Mouse (Mus musculus) kidney, embryonic 16.5 days (tissue): ENCODE data around the gene Gm49366. TPM values are rescaled to one million over a fixed set of nuclear protein-coding genes. Genes with fewer than 3 reads are reported as not detected.
"Not testable (repeated sequence)": the region's sequence is repeated elsewhere in the genome, so short reads cannot be mapped to it uniquely, and the experiment has no call there.

Source experiments
- ATAC-seq: fragments of 200-750 bp; cut with Nextera tagmentation; 2 replicates; pipeline ENCODE4 v1.8.0; 2017; ENCODE audit warnings: moderate TSS enrichment; ENCODE audit not compliant: low FRiP score, low TSS enrichment
- H3K27ac ChIP-seq: fragments of 300-500 bp; sonication (generic); 2 replicates; pipeline ENCODE4 v1.5.1; 2014; ENCODE audit warnings: low read length
- H3K27me3 ChIP-seq: fragments of 300-500 bp; sonication (generic); 2 replicates; pipeline ENCODE4 v1.6.1; 2014; ENCODE audit warnings: low read length, control low read depth, mixed read lengths; ENCODE audit not compliant: insufficient read depth
- H3K36me3 ChIP-seq: fragments of 300-500 bp; sonication (generic); 2 replicates; pipeline ENCODE4 v1.6.1; 2014; ENCODE audit warnings: low read length, control low read depth, mixed read lengths; ENCODE audit not compliant: insufficient read depth
- H3K4me1 ChIP-seq: fragments of 300-500 bp; sonication (generic); 2 replicates; pipeline ENCODE4 v1.6.1; 2014; ENCODE audit warnings: low read length, control low read depth, mixed read lengths; ENCODE audit not compliant: insufficient read depth
- H3K4me2 ChIP-seq: fragments of 300-500 bp; sonication (generic); replicated peaks from 2 replicates; pipeline ENCODE4 v1.6.1; 2014; ENCODE audit warnings: low read depth, low read length
- H3K4me3 ChIP-seq: fragments of 300-500 bp; sonication (generic); 2 replicates; pipeline ENCODE4 v1.5.1; 2014; ENCODE audit warnings: mild to moderate bottlenecking, low read length
- H3K9ac ChIP-seq: fragments of 300-500 bp; sonication (generic); replicated peaks from 2 replicates; pipeline ENCODE4 v1.6.1; 2014; ENCODE audit warnings: low read length
- H3K9me3 ChIP-seq: fragments of 300-500 bp; sonication (generic); 2 replicates; pipeline ENCODE4 v1.6.1; 2016; ENCODE audit warnings: low read length, control low read depth
- WGBS: fragments of 180-500 bp; shearing (Covaris S2); extraction: QIAGEN DNeasy Blood & Tissue Kit; methylation state at CpG from one replicate; pipeline ENCODE4 v1.1.7; 2014; 5-methylcytosine and 5-hydroxymethylcytosine counted together
- polyA plus RNA-seq: library from polyadenylated mRNA; unstranded; fragments of >200 nt; fragmentation: Nextera tagmentation; extraction: Ambion mirVana; gene quantifications from 2 replicates; pipeline ENCODE4 v1.2.1, GENCODE M21; 2015

Gene Gm49366
- polyA plus RNA-seq, 1 experiment from 2014 or later = not detected

GRCm38 (mm10) chr12:84050744-84051143 lies 12.0 kb downstream of the Gm49366 start:
- not testable (repeated sequence) for H3K9ac ChIP-seq, H3K36me3 ChIP-seq, H3K27ac ChIP-seq, H3K4me3 ChIP-seq, ATAC-seq, H3K4me2 ChIP-seq, H3K4me1 ChIP-seq, H3K9me3 ChIP-seq
- 80% methylated on average over 5 of the region's 5 CpGs for WGBS
- H3K27me3 ChIP-seq = peaks cover 11% of the 10 kb centered on the region

DNA sequence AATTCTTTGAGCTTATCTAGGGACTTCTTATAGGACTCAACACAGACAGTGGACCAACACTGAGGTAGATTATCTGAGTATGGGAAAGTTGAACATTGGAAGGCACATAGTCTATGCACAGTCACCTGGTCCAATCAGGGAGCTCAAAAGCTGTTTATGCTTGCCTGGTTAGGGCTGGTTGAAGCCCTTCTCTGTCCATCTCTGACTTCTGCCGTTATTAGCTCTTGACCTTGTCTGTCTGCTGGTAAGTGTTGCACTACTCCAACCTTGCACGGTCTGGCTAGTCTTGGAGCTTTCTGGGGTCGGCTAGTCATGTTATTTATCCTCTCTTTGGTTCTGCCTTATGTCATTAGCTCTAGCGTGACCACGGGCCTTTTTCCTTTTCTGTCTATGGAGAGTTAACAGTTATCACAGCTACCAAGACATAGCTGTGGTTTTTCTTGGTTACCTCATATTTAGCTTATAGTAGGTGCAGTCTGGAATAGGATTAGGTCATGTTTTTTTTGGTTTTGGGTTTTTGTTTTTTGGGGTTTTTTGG lies 13.3 kb downstream of the Gm49366 start, which contains the start of gene Acot3:
Acot3 (plus strand) TSS at position 208 of the 538 bp plus-strand sequence.
- no peak for ATAC-seq
- no peak within 1 kb of the TSS for H3K27ac ChIP-seq
- peak within 1 kb of the TSS; percentile 50 for H3K4me3 ChIP-seq
- H3K9ac ChIP-seq = no peak within 1 kb of the TSS
- H3K27me3 ChIP-seq = peaks cover 11% of the 10 kb centered on the region
- peaks cover 4% of the 10 kb centered on the region; the same call in 1 of the 2 replicates for H3K4me1 ChIP-seq
- no peaks in the 10 kb centered on the region for H3K36me3 ChIP-seq
- 0 out of 2 replicates have a peak within 1 kb of the TSS, but pooled peaks have one; percentile 5 for H3K4me2 ChIP-seq
- 68% methylated on average over 5 of the region's 5 CpGs for WGBS
- peaks cover 5% of the 10 kb centered on the region; the same call in 1 of the 2 replicates for H3K9me3 ChIP-seq

DNA sequence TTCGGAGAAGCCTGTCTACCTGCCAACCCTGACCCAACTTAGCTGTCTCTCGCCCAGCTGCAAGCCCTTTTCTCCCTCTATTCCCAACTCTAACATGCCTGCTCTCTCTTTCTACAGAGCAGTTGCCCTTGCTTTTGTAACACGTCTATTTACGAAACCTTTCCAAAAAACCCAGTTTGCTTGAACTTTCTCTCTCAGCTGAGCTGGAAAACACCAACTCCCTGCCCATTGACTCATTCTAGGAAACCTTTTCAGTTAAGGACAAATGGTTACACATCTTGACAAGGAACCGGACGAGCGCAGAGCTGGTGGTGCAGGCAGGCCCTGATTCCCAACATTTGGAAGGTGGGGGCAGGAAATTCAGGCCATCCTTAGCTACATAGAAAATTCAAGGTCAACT lies 13.9 kb downstream of the Gm49366 start:
- no peak overlapping the region for H3K27ac ChIP-seq
- WGBS = 87% methylated on average over 7 of the region's 7 CpGs
- peaks cover 11% of the 10 kb centered on the region for H3K27me3 ChIP-seq
- no peak for ATAC-seq
- H3K9ac ChIP-seq = no peak overlapping the region
- H3K36me3 ChIP-seq = no peaks in the 10 kb centered on the region
- H3K9me3 ChIP-seq = peaks cover 5% of the 10 kb centered on the region; the same call in 1 of the 2 replicates
- 0 out of 2 replicates have a peak overlapping the region, but pooled peaks have one; percentile 5 for H3K4me2 ChIP-seq
- peaks cover 4% of the 10 kb centered on the region; the same call in 1 of the 2 replicates for H3K4me1 ChIP-seq
- no peak overlapping the region for H3K4me3 ChIP-seq

DNA sequence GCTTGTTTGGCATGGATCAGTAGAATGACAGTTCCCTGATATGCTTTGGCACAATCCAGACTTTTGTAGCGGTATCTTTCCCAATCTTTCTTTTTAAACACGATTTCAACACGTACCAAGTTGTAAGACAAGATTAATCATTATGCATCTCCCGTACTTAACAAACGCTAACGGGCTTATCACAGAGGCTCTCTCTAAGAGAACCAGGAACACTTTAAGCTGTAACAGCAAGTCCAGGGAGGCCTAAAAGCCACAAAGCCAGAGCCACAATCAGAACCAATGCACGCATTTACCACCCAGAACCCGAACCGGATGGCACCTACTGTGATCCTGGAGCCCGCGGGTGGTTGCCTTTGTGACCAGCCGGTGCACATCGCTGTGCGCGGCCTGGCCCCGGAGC lies 14.4 kb downstream of the Gm49366 start:
- H3K27me3 ChIP-seq = peaks cover 11% of the 10 kb centered on the region
- H3K4me3 ChIP-seq = peak overlapping the region; percentile 50
- H3K36me3 ChIP-seq = no peaks in the 10 kb centered on the region
- peaks cover 4% of the 10 kb centered on the region; the same call in 1 of the 2 replicates for H3K4me1 ChIP-seq
- H3K9ac ChIP-seq = peak overlapping the region; percentile 59
- WGBS = 12% methylated on average over 16 of the region's 16 CpGs
- ATAC-seq = no peak
- peaks cover 4% of the 10 kb centered on the region; the same call in 1 of the 2 replicates for H3K9me3 ChIP-seq
- H3K27ac ChIP-seq = no peak overlapping the region
- H3K4me2 ChIP-seq = peak overlapping the region; percentile 78

GRCm38 (mm10) chr12:84053679-84054391 lies 15.1 kb downstream of the Gm49366 start:
- Histone ChIP-seq H3K4me2 (peak overlapping the region; percentile 78), H3K4me3 (peak overlapping the region; percentile 50), H3K9me3 (no peaks in the 10 kb centered on the region), H3K36me3 (no peaks in the 10 kb centered on the region), H3K9ac (peak overlapping the region; percentile 59), H3K27ac (no peak overlapping the region), H3K4me1 (peaks cover 4% of the 10 kb centered on the region; the same call in 1 of the 2 replicates), H3K27me3 (peaks cover 11% of the 10 kb centered on the region)
- peak; percentile 54 for ATAC-seq
- 4% methylated on average over 33 of the region's 46 CpGs for WGBS

DNA sequence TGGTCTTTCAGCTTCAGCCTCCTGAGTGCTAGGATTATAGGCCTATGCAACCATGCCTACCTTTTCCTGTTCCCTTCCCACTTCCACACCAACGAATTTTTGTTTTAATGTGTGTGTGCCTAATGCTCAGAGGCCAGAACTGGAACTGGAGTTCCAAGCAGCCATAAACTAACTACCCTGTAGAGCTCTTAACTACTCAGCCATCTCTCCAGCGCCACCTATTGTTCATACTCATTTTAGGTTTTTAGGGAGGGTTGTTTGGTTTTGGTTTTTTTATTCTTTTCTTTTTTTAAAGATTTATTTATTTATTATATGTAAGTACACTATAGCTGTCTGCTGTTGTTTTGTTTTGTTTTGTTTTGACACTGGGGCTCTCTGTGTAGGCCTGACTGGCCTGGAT lies 22.2 kb downstream of the Gm49366 start:
- H3K36me3 ChIP-seq = no peaks in the 10 kb centered on the region
- no peaks in the 10 kb centered on the region for H3K4me1 ChIP-seq
- H3K27me3 ChIP-seq = no peaks in the 10 kb centered on the region
- H3K27ac ChIP-seq = no peak overlapping the region
- ATAC-seq = no peak
- H3K9ac ChIP-seq = no peak overlapping the region
- peaks cover 3% of the 10 kb centered on the region; the same call in 1 of the 2 replicates for H3K9me3 ChIP-seq
- 32% methylated on average over 2 of the region's 2 CpGs for WGBS
- H3K4me2 ChIP-seq = no peak overlapping the region
- no peak overlapping the region for H3K4me3 ChIP-seq

- ATAC-seq = no peak
- Histone ChIP-seq H3K27ac (no peak overlapping the region), H3K9ac (no peak overlapping the region), H3K4me2 (no peak overlapping the region), H3K9me3 (peaks cover 3% of the 10 kb centered on the region; the same call in 1 of the 2 replicates), H3K36me3 (no peaks in the 10 kb centered on the region), H3K4me1 (no peaks in the 10 kb centered on the region), H3K27me3 (no peaks in the 10 kb centered on the region), H3K4me3 (no peak overlapping the region)
- 95% methylated on average over 20 of the region's 20 CpGs for WGBS
These were observed 23.6 kb downstream of the Gm49366 start for GRCm38 (mm10) chr12:84062336-84062735.

GRCm38 (mm10) chr12:84063228-84063627 lies 24.5 kb downstream of the Gm49366 start:
- no peak overlapping the region for H3K4me3 ChIP-seq
- H3K27me3 ChIP-seq = peaks cover 8% of the 10 kb centered on the region
- no peak overlapping the region for H3K27ac ChIP-seq
- no peak overlapping the region for H3K9ac ChIP-seq
- ATAC-seq = no peak
- H3K9me3 ChIP-seq = peaks cover 3% of the 10 kb centered on the region; the same call in 1 of the 2 replicates
- H3K4me2 ChIP-seq = no peak overlapping the region
- H3K36me3 ChIP-seq = no peaks in the 10 kb centered on the region
- H3K4me1 ChIP-seq = no peaks in the 10 kb centered on the region
- 72% methylated on average over 5 of the region's 5 CpGs for WGBS

DNA sequence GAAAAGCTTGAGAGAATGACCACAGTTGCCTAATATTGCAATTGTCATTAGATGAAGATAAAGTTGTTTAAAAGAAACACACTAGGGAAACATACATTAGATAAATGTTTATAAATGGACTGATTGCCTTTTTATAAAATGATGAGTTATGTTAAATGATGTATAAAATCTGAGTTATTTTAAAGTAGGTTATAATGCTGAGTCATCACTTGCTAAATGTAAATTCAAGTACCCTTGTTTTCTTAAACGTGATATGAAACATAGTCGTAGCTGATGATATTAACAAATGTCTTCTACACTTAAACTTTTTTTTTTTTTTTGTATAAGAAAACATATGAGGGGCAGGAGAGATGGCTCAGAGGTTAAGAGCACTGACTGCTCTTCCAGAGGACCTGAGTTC lies 25.1 kb downstream of the Gm49366 start:
- Histone ChIP-seq H3K27me3 (peaks cover 13% of the 10 kb centered on the region), H3K36me3 (no peaks in the 10 kb centered on the region), H3K4me3 (no peak overlapping the region), H3K4me2 (no peak overlapping the region), H3K4me1 (no peaks in the 10 kb centered on the region), H3K9ac (no peak overlapping the region), H3K27ac (no peak overlapping the region), H3K9me3 (peaks cover 3% of the 10 kb centered on the region; the same call in 1 of the 2 replicates)
- no peak for ATAC-seq
- WGBS = 75% methylated on average over 2 of the region's 2 CpGs

DNA sequence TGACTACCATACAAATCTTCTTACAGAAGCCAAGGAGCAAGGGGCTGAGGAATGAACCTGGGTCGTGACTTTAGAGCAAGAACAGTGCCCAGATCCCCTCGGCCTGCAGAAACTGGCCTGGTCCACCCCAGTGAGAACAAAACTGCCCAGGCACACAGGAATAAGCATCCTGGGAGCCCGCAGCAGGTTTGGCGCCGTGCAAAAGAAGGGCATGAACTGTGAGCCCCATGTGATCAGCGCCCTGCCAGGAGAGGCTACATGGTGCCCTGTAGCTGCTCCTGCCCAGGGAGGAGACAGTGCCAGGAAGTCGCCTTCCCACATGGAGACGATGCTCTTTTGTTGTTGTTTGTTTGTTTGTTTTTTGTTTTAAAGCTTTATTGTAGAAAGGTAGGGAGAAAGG lies 25.9 kb downstream of the Gm49366 start:
- H3K36me3 ChIP-seq = no peaks in the 10 kb centered on the region
- WGBS = 72% methylated on average over 8 of the region's 8 CpGs
- no peak overlapping the region for H3K4me3 ChIP-seq
- peaks cover 3% of the 10 kb centered on the region; the same call in 1 of the 2 replicates for H3K9me3 ChIP-seq
- no peak overlapping the region for H3K27ac ChIP-seq
- ATAC-seq = no peak
- H3K4me1 ChIP-seq = peaks cover 5% of the 10 kb centered on the region; the same call in 1 of the 2 replicates
- no peak overlapping the region for H3K4me2 ChIP-seq
- H3K27me3 ChIP-seq = peaks cover 18% of the 10 kb centered on the region
- no peak overlapping the region for H3K9ac ChIP-seq
